Mouse (Mus musculus): Measurements from ENCODE around the gene Cd160. TPM values are rescaled to one million over a fixed set of nuclear protein-coding genes. Genes with fewer than 3 reads are reported as not detected.

The Cd160 gene
- polyA plus RNA-seq, 1 experiment from 2014 or later, result 0.60 TPM

DNA sequence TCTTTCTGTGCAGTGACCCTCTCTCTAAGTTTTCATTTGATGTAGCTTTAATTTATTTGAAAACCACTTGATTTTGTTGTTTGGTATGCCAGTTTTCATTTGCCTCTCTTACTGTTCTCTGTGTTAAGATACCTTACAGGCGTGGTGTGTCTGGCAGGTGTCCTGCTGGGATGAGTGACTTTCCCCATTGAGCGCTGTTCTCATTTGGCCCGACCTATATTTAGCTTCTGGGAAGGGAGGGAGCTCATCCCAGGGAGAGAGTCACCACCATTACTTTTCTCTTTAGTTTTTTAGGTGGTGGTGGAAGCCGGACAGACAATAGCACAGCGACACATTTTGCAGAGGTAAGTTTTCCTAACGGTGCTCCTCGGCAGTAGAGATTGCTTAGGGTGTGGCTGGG is 71.5 kb downstream of the Cd160 start:
- Histone ChIP-seq H3K27ac (peak overlapping the region; percentile 52), H3K9ac (no peak overlapping the region), H3K4me2 (no peak overlapping the region), H3K27me3 (no peaks in the 10 kb centered on the region), H3K4me3 (no peak overlapping the region), H3K4me1 (replicated peaks) (peaks cover 5% of the 10 kb centered on the region; the same call in 1 of the 2 replicates), H3K36me3 (peaks cover 6% of the 10 kb centered on the region; the same call in 1 of the 2 replicates), H3K9me3 (replicated peaks) (no peaks in the 10 kb centered on the region)
- 58% methylated on average over 7 of the region's 7 CpGs for WGBS
- ATAC-seq (replicated peaks; ENCODE audit: insufficient number of reproducible peaks, insufficient read depth, low FRiP score, low read depth), result no peak; the same call in 1 of the 2 replicates

DNA sequence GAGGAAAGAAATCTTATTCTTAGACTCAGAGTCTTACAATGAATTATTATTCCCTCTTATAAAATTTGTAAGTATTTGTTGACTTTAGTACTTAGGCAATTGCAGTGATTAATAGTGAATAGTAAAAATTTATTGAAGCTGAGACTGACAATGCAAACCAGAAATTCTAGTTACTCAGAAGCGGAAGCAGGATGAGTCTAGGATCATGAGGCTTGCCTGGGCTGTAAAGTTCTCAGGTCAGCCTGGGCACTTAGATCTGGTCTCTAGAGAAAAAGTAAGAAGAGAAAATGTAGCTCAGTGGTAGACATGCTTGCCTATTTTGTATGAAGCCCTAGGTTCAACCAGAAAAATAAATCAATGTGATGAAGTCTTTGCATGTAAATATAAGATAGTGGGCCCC is 73.2 kb downstream of the Cd160 start:
- Histone ChIP-seq H3K9me3 (replicated peaks) (no peaks in the 10 kb centered on the region), H3K27me3 (no peaks in the 10 kb centered on the region), H3K4me2 (no peak overlapping the region), H3K9ac (no peak overlapping the region), H3K4me3 (no peak overlapping the region), H3K27ac (no peak overlapping the region), H3K36me3 (peaks cover 6% of the 10 kb centered on the region; the same call in 1 of the 2 replicates), H3K4me1 (replicated peaks) (peaks cover 5% of the 10 kb centered on the region; the same call in 1 of the 2 replicates)
- no peak for ATAC-seq (replicated peaks; ENCODE audit: insufficient number of reproducible peaks, insufficient read depth, low FRiP score, low read depth)
- WGBS, result 100% methylated on average over 1 of the region's 1 CpGs

Other genes with a start within 250 kb of the Cd160 start
- gene Polr3gl, start 235.2 kb downstream of the Cd160 start, polyA plus RNA-seq (2015; fragmentation: Nextera tagmentation; extraction: Ambion mirVana), result 34.8 and 38.3 TPM in 2 replicates
- 6.7 TPM in 2 replicates for gene Ankrd34a, start 232.7 kb downstream of the Cd160 start, polyA plus RNA-seq (2015; fragmentation: Nextera tagmentation; extraction: Ambion mirVana)
- gene Lix1l, start 228.2 kb downstream of the Cd160 start, polyA plus RNA-seq (2015; fragmentation: Nextera tagmentation; extraction: Ambion mirVana), result 5.3 and 5.5 TPM in 2 replicates
- gene Rbm8a, start 199.4 kb downstream of the Cd160 start, polyA plus RNA-seq (2015; fragmentation: Nextera tagmentation; extraction: Ambion mirVana), result 73.9 and 78.7 TPM in 2 replicates
- gene Pex11b, start 194.0 kb downstream of the Cd160 start, polyA plus RNA-seq (2015; fragmentation: Nextera tagmentation; extraction: Ambion mirVana), result 35.5 and 37.6 TPM in 2 replicates
- gene Gm42957, start 193.9 kb downstream of the Cd160 start, polyA plus RNA-seq (2015; fragmentation: Nextera tagmentation; extraction: Ambion mirVana), result 0.10 and 0.15 TPM in 2 replicates
- 1.00 and 1.2 TPM in 2 replicates for gene Itga10, start 183.8 kb downstream of the Cd160 start, polyA plus RNA-seq (2015; fragmentation: Nextera tagmentation; extraction: Ambion mirVana)
- 0.31 and 0.56 TPM in 2 replicates for gene Ankrd35, start 159.2 kb downstream of the Cd160 start, polyA plus RNA-seq (2015; fragmentation: Nextera tagmentation; extraction: Ambion mirVana)
- gene Pias3, start 133.0 kb downstream of the Cd160 start, polyA plus RNA-seq (2015; fragmentation: Nextera tagmentation; extraction: Ambion mirVana), result 33.2 and 43.7 TPM in 2 replicates
- gene Nudt17, start 120.8 kb downstream of the Cd160 start, polyA plus RNA-seq (2015; fragmentation: Nextera tagmentation; extraction: Ambion mirVana), result 6.6 and 7.0 TPM in 2 replicates
- gene Polr3c, start 101.7 kb downstream of the Cd160 start, polyA plus RNA-seq (2015; fragmentation: Nextera tagmentation; extraction: Ambion mirVana), result 23.6 and 28.6 TPM in 2 replicates
- gene Rnf115, start 101.7 kb downstream of the Cd160 start, polyA plus RNA-seq (2015; fragmentation: Nextera tagmentation; extraction: Ambion mirVana), result 33.4 and 40.5 TPM in 2 replicates
- gene Pdzk1, start 67 bp downstream of the Cd160 start, polyA plus RNA-seq (2015; fragmentation: Nextera tagmentation; extraction: Ambion mirVana), result 0.38 TPM in 1 of 2 replicates, not detected in the other
- 78.7 and 103 TPM in 2 replicates for gene Gja5, start 75.3 kb upstream of the Cd160 start, polyA plus RNA-seq (2015; fragmentation: Nextera tagmentation; extraction: Ambion mirVana)
- gene Gpr89, start 76.0 kb upstream of the Cd160 start, polyA plus RNA-seq (2015; fragmentation: Nextera tagmentation; extraction: Ambion mirVana), result 24.6 and 28.6 TPM in 2 replicates
- not detected in 2 replicates for gene Gja8, start 96.7 kb upstream of the Cd160 start, polyA plus RNA-seq (2015; fragmentation: Nextera tagmentation; extraction: Ambion mirVana)

All from heart, embryonic 15.5 days (tissue).